Mouse (Mus musculus): ENCODE measurements around the gene Mgea5. TPM values are rescaled to one million over a fixed set of nuclear protein-coding genes. Genes with fewer than 3 reads are reported as not detected.
"Not testable (repeated sequence)": the region's sequence is repeated elsewhere in the genome, so short reads cannot be mapped to it uniquely, and the experiment has no call there.

Mgea5 gene
- polyA plus RNA-seq, 1 experiment from 2014 or later = 63.9 TPM

DNA sequence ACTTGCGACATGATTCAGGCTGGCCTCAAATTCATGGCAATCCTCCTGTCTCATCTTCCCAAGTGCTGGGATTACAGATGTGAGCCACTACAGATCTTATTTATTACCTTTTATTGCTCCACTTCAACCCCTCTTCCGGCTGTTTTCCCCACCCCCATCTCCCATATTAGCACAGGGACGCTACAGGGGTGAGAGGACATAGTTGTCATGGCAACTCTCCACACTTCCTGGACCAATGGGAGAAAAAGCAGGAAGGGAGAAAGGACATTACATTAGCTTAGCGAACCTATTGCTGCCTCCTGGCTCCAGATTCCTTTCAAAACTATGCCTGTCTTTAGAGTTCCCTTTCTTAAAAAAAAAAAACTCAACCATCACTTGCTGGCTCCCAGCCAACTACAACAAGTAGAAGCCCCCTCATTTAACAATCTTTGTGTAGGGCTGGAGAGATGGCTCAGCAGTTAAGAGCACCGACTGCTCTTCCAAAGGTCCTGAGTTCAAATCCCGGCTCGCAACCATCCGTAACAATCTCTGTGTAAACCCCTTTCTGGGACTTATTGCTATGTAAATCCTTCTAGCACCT is 29.1 kb upstream of the Mgea5 start:
- Histone ChIP-seq H3K4me1 (peaks cover 61% of the 10 kb centered on the region), H3K4me3 (peak overlapping the region; percentile 47), H3K27ac (no peak overlapping the region), H3K36me3 (replicated peaks) (no peaks in the 10 kb centered on the region), H3K9me3 (no peaks in the 10 kb centered on the region), H3K27me3 (ENCODE audit: poor library complexity, severe bottlenecking) (peaks cover 70% of the 10 kb centered on the region)
- DNase-seq (ENCODE audit: extremely low spot score, low spot score) = no peak
- 21% methylated on average over 8 of the region's 8 CpGs for WGBS

- H3K27ac ChIP-seq = no peak overlapping the region
- WGBS = 2% methylated on average over 16 of the region's 16 CpGs
- H3K9me3 ChIP-seq = no peaks in the 10 kb centered on the region
- peaks cover 64% of the 10 kb centered on the region for H3K27me3 ChIP-seq (ENCODE audit: poor library complexity, severe bottlenecking)
- peaks cover 54% of the 10 kb centered on the region for H3K4me1 ChIP-seq
- H3K36me3 ChIP-seq (replicated peaks) = no peaks in the 10 kb centered on the region
- peak overlapping the region; percentile 47 for H3K4me3 ChIP-seq
- DNase-seq (ENCODE audit: extremely low spot score, low spot score) = peak; percentile 62
Observed at GRCm38 (mm10) chr19:45812115-45812514, 28.5 kb upstream of the Mgea5 start.

- no peaks in the 10 kb centered on the region for H3K36me3 ChIP-seq (replicated peaks)
- no peak overlapping the region for H3K4me3 ChIP-seq
- H3K9me3 ChIP-seq = no peaks in the 10 kb centered on the region
- 74% methylated on average over 12 of the region's 12 CpGs for WGBS
- H3K4me1 ChIP-seq = peaks cover 45% of the 10 kb centered on the region
- no peak for DNase-seq (ENCODE audit: extremely low spot score, low spot score)
- peaks cover 55% of the 10 kb centered on the region for H3K27me3 ChIP-seq (ENCODE audit: poor library complexity, severe bottlenecking)
- no peak overlapping the region for H3K27ac ChIP-seq
Observed at GRCm38 (mm10) chr19:45811028-45811674, 27.5 kb upstream of the Mgea5 start.

- Histone ChIP-seq H3K27ac (no peak overlapping the region), H3K36me3 (replicated peaks) (no peaks in the 10 kb centered on the region), H3K27me3 (ENCODE audit: poor library complexity, severe bottlenecking) (peaks cover 35% of the 10 kb centered on the region), H3K4me1 (peaks cover 33% of the 10 kb centered on the region), H3K9me3 (no peaks in the 10 kb centered on the region), H3K4me3 (no peak overlapping the region)
- 93% methylated on average over 4 of the region's 4 CpGs for WGBS
- DNase-seq (ENCODE audit: extremely low spot score, low spot score) = no peak
Observed at GRCm38 (mm10) chr19:45807732-45808131, 24.1 kb upstream of the Mgea5 start.

- WGBS = 95% methylated on average over 6 of the region's 6 CpGs
- peaks cover 16% of the 10 kb centered on the region for H3K27me3 ChIP-seq (ENCODE audit: poor library complexity, severe bottlenecking)
- not testable (repeated sequence) for DNase-seq (ENCODE audit: extremely low spot score, low spot score); H3K4me3 ChIP-seq; H3K36me3 ChIP-seq (replicated peaks); H3K27ac ChIP-seq; H3K9me3 ChIP-seq
- H3K4me1 ChIP-seq = peaks cover 16% of the 10 kb centered on the region
Observed at GRCm38 (mm10) chr19:45805817-45806216, 22.2 kb upstream of the Mgea5 start.

- Histone ChIP-seq H3K36me3 (replicated peaks) (no peaks in the 10 kb centered on the region), H3K4me1 (peaks cover 16% of the 10 kb centered on the region), H3K27ac (no peak overlapping the region), H3K9me3 (no peaks in the 10 kb centered on the region), H3K27me3 (ENCODE audit: poor library complexity, severe bottlenecking) (peaks cover 14% of the 10 kb centered on the region; the same call in 1 of the 2 replicates), H3K4me3 (peak overlapping the region; percentile 8)
- DNase-seq (ENCODE audit: extremely low spot score, low spot score) = no peak
- 23% methylated on average over 12 of the region's 12 CpGs for WGBS
Observed at GRCm38 (mm10) chr19:45804593-45805368, 21.1 kb upstream of the Mgea5 start.

DNA sequence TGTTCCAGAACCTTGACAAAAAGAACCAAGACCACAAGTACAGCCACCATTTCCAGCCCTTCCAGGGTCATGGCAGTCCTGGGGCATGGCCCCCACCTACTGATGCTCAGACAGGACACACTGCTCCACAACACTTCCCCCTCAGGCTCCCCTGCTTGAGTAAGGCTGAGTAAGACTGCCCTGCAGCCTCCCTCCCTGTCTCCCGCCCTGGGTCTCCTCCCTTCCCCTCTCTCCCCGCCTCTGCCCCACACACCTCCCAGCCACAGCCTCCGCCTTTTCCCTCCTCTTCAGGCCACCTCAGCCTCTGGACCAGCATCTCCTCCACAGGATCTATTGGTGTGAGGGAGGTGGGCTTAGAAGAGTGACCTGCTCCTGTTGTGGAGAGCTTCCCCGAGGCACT is 19.8 kb upstream of the Mgea5 start:
- Histone ChIP-seq H3K36me3 (replicated peaks) (no peaks in the 10 kb centered on the region), H3K4me3 (no peak overlapping the region), H3K27me3 (ENCODE audit: poor library complexity, severe bottlenecking) (peaks cover 14% of the 10 kb centered on the region; the same call in 1 of the 2 replicates), H3K4me1 (peaks cover 16% of the 10 kb centered on the region), H3K27ac (no peak overlapping the region), H3K9me3 (no peaks in the 10 kb centered on the region)
- no peak for DNase-seq (ENCODE audit: extremely low spot score, low spot score)
- 34% methylated on average over 4 of the region's 4 CpGs for WGBS

DNA sequence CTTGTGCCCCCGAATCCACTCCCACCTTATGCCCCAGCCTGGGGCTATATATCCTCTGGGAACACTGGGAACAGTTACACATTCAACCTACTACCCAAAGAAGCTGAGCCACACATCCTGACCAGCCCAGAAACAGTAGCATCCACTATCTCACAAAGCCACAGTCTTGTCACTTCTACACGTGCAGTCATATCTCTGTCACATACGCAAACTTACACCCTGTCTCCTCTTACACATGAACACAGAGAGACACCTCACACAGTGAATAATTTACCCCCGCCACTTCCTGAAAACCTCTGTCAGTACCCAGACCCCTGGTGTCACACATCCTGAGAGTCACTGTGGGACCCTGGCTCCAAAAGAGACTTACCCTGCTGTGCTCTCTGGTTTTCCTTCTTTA is 19.1 kb upstream of the Mgea5 start:
- H3K9me3 ChIP-seq = no peaks in the 10 kb centered on the region
- peaks cover 14% of the 10 kb centered on the region; the same call in 1 of the 2 replicates for H3K27me3 ChIP-seq (ENCODE audit: poor library complexity, severe bottlenecking)
- no peak overlapping the region for H3K4me3 ChIP-seq
- no peak for DNase-seq (ENCODE audit: extremely low spot score, low spot score)
- H3K36me3 ChIP-seq (replicated peaks) = no peaks in the 10 kb centered on the region
- WGBS = 78% methylated on average over 4 of the region's 4 CpGs
- no peak overlapping the region for H3K27ac ChIP-seq
- peaks cover 16% of the 10 kb centered on the region for H3K4me1 ChIP-seq

DNA sequence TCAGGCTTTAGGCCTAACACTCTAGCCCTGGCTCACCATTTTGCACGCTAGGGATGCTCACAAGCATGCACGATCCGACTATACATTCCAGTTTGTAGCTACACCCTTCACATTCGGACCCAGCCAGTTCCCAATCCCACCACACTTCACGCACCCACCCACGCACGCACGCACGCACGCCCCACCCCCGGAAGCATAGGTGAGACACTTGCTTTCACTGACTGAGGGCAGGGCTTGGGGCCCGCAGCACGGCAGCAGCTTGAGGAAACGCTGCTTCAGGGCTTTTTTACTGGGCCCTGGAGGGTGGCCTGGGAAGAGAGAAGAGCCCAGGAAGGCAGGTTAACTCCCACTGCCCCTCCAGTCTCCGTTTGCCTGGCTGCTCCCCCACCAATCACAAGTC is 13.2 kb upstream of the Mgea5 start:
- Histone ChIP-seq H3K27me3 (ENCODE audit: poor library complexity, severe bottlenecking) (peaks cover 12% of the 10 kb centered on the region), H3K36me3 (replicated peaks) (no peaks in the 10 kb centered on the region), H3K4me3 (no peak overlapping the region), H3K9me3 (no peaks in the 10 kb centered on the region), H3K27ac (no peak overlapping the region), H3K4me1 (peaks cover 17% of the 10 kb centered on the region)
- no peak for DNase-seq (ENCODE audit: extremely low spot score, low spot score)
- 75% methylated on average over 15 of the region's 15 CpGs for WGBS

DNA sequence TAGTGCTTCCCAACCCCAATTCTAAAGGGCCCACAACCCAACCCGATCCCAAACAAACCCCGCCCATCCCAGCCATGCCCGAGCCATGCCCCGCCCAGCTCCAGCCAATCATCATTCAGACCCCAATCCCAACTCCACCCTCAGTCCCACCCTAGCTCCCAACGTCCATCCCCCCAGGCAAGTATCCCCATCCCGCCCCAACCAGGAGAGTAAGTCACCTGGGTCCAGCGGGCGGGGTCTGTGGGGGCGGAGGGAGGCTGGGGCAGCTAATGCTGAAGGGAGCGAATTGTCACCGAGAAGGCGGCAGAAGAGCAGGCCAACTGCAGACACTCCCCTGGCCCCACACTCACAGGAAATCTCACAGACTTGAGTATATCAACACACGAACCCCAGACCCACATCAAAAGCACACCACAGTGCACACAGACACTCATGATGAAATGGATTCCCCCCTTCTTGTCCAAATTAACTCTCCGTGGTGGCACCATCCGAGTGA is 12.5 kb upstream of the Mgea5 start:
- Histone ChIP-seq H3K27ac (peak overlapping the region; percentile 66), H3K36me3 (replicated peaks) (no peaks in the 10 kb centered on the region), H3K27me3 (ENCODE audit: poor library complexity, severe bottlenecking) (peaks cover 12% of the 10 kb centered on the region), H3K4me1 (peaks cover 17% of the 10 kb centered on the region), H3K9me3 (no peaks in the 10 kb centered on the region), H3K4me3 (peak overlapping the region; percentile 51)
- DNase-seq (ENCODE audit: extremely low spot score, low spot score) = peak; percentile 47
- 8% methylated on average over 15 of the region's 15 CpGs for WGBS

- 33% methylated on average over 15 of the region's 15 CpGs for WGBS
- no peaks in the 10 kb centered on the region for H3K36me3 ChIP-seq (replicated peaks)
- H3K4me3 ChIP-seq = peak overlapping the region; percentile 51
- H3K27me3 ChIP-seq (ENCODE audit: poor library complexity, severe bottlenecking) = peaks cover 12% of the 10 kb centered on the region
- no peak for DNase-seq (ENCODE audit: extremely low spot score, low spot score)
- no peaks in the 10 kb centered on the region for H3K9me3 ChIP-seq
- H3K27ac ChIP-seq = no peak overlapping the region
- peaks cover 17% of the 10 kb centered on the region for H3K4me1 ChIP-seq
Observed at GRCm38 (mm10) chr19:45795406-45795944, 11.8 kb upstream of the Mgea5 start.

DNA sequence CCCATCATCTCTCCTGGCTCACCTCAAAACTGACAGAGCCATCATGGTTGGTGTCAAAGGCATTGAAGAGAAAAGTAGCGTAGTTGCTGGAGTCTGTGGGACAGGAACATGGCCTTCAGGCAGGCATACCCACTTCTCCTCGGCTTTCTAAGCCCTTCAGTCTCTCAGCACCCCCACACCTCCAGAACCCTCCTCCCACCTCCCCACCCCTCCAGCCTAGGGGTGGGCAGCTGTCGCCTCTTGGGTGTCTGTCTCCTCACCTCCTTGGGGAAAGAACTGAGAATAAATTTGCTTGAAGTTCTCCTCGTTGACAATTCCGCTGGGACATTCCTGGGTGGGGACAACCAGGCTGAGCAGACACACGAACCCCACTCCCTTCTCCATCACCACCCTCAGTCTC is 11.1 kb upstream of the Mgea5 start:
- H3K9me3 ChIP-seq = no peaks in the 10 kb centered on the region
- H3K4me1 ChIP-seq = peaks cover 17% of the 10 kb centered on the region
- no peak for DNase-seq (ENCODE audit: extremely low spot score, low spot score)
- WGBS = 84% methylated on average over 6 of the region's 6 CpGs
- H3K27me3 ChIP-seq (ENCODE audit: poor library complexity, severe bottlenecking) = peaks cover 12% of the 10 kb centered on the region
- no peak overlapping the region for H3K4me3 ChIP-seq
- no peak overlapping the region for H3K27ac ChIP-seq
- H3K36me3 ChIP-seq (replicated peaks) = no peaks in the 10 kb centered on the region

All from forebrain, embryonic 10.5 days (tissue).